Mouse (Mus musculus): ENCODE data around the gene Sult2a7. TPM values are rescaled to one million over a fixed set of nuclear protein-coding genes. Genes with fewer than 3 reads are reported as not detected.

Sult2a7 gene
- not detected for polyA plus RNA-seq (2012; fragmentation: generic; extraction: Trizol)

GRCm38 (mm10) chr7:14494130-14494529, at the start of gene Sult2a7:
Gene Sult2a7, minus strand, starts transcription at chr7:14494230.

GRCm38 (mm10) chr7:14446534-14446933, 47.5 kb downstream of the Sult2a7 start, which contains the start of gene Sult2a8:
Gene Sult2a8, minus strand, starts transcription at chr7:14446769.

Other genes with a start within 250 kb of the Sult2a7 start
- not detected for gene Sult2a6, start 239.4 kb downstream of the Sult2a7 start, polyA plus RNA-seq (2012; fragmentation: generic; extraction: Trizol)
- not detected for gene Obox8, start 160.7 kb downstream of the Sult2a7 start, polyA plus RNA-seq (2012; fragmentation: generic; extraction: Trizol)
- gene Sult2a8, start 47.5 kb downstream of the Sult2a7 start, polyA plus RNA-seq (2012; fragmentation: generic; extraction: Trizol), result not detected
- gene Vmn1r90, start 69.3 kb upstream of the Sult2a7 start, polyA plus RNA-seq (2012; fragmentation: generic; extraction: Trizol), result not detected
- gene Obox7, start 165.3 kb upstream of the Sult2a7 start, polyA plus RNA-seq (2012; fragmentation: generic; extraction: Trizol), result not detected

Data from C3H10T1/2 (cell line).